Mouse (Mus musculus): ENCODE results near the gene Erc2.

DNA sequence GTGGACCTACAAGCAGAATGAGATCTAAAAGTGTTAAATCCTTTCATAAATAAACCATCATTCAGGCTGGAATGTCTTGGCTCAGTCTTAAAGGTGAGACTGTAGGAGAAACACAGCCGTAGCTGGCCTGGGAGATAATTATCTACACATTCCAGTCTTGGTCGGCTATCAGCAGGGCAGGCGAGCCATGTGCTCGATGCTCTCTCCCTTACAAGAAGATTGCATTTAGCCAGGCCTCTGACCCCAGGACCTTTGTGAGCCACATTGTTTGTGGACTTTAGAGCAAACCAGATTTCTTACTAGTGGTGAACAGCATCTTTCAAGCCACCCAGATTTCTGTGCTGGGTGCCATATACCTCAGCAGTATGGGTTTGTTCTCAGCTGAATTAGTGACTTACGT lies 498.6 kb downstream of the Erc2 start:
- TF ChIP-seq POLR2A (IDR thresholded peaks at IDR 0.05; ENCODE audit: extremely low read depth, insufficient read depth, low read length) = no peak
- no peak for TF ChIP-seq CTCF (IDR thresholded peaks at IDR 0.05; ENCODE audit: low read depth, low read length)
